Mouse (Mus musculus) hindbrain, embryonic 16.5 days (tissue): ENCODE measurements around the gene Slc12a6. TPM values are rescaled to one million over a fixed set of nuclear protein-coding genes. Genes with fewer than 3 reads are reported as not detected.

ENCODE experiments used
- ATAC-seq: fragments of 200-750 bp; cut with Nextera tagmentation; 2 replicates; pipeline ENCODE4 v1.8.0; 2017; ENCODE audit warnings: moderate TSS enrichment, moderate library complexity
- H3K27ac ChIP-seq: fragments of 300-500 bp; sonication (generic); 2 replicates; pipeline ENCODE4 v1.5.1; 2014; ENCODE audit warnings: low read depth, mild to moderate bottlenecking, control low read depth, low read length, moderate library complexity
- H3K27me3 ChIP-seq: fragments of 300-500 bp; sonication (generic); replicated peaks from 2 replicates; pipeline ENCODE4 v1.6.1; 2014; ENCODE audit warnings: low read length; ENCODE audit not compliant: control insufficient read depth, insufficient read depth
- H3K36me3 ChIP-seq: fragments of 300-500 bp; sonication (generic); 2 replicates; pipeline ENCODE4 v1.6.1; 2014; ENCODE audit warnings: mild to moderate bottlenecking, low read length, moderate library complexity, mixed read lengths; ENCODE audit not compliant: control insufficient read depth, insufficient read depth
- H3K4me1 ChIP-seq: fragments of 300-500 bp; sonication (generic); 2 replicates; pipeline ENCODE4 v1.6.1; 2014; ENCODE audit warnings: low read depth, low read length; ENCODE audit not compliant: control insufficient read depth, insufficient read depth
- H3K4me2 ChIP-seq: fragments of 300-500 bp; sonication (generic); 2 replicates; pipeline ENCODE4 v1.6.1; 2014; ENCODE audit warnings: mild to moderate bottlenecking, low read length, control low read depth, moderate library complexity
- H3K4me3 ChIP-seq: fragments of 300-500 bp; sonication (generic); 2 replicates; pipeline ENCODE4 v1.5.1; 2014; ENCODE audit warnings: mild to moderate bottlenecking, low read length, control low read depth, moderate library complexity
- H3K9ac ChIP-seq: fragments of 300-500 bp; sonication (generic); 2 replicates; pipeline ENCODE4 v1.6.1; 2014; ENCODE audit warnings: low read depth, mild to moderate bottlenecking, control low read depth, low read length, moderate library complexity
- H3K9me3 ChIP-seq: fragments of 300-500 bp; sonication (generic); 2 replicates; pipeline ENCODE4 v1.6.1; 2014; ENCODE audit warnings: mild to moderate bottlenecking, low read length, moderate library complexity; ENCODE audit not compliant: control insufficient read depth
- WGBS: fragments of 180-500 bp; shearing (Covaris S2); extraction: QIAGEN DNeasy Blood & Tissue Kit; methylation state at CpG from one replicate; pipeline ENCODE4 v1.1.7; 2014; 5-methylcytosine and 5-hydroxymethylcytosine counted together
- polyA plus RNA-seq: library from polyadenylated mRNA; unstranded; fragments of >200 nt; fragmentation: Nextera tagmentation; extraction: Ambion mirVana; gene quantifications from 2 replicates; pipeline ENCODE4 v1.2.1, GENCODE M21; 2015

Gene Slc12a6
- polyA plus RNA-seq, 1 experiment from 2014 or later = 14.7 TPM

GRCm38 (mm10) chr2:112296211-112296610 is 30.6 kb downstream of the Slc12a6 start:
- 72% methylated on average over 3 of the region's 3 CpGs for WGBS
- H3K9me3 ChIP-seq = no peaks in the 10 kb centered on the region
- H3K9ac ChIP-seq = no peak overlapping the region
- H3K27ac ChIP-seq = no peak overlapping the region
- no peak overlapping the region for H3K4me2 ChIP-seq
- no peaks in the 10 kb centered on the region for H3K27me3 ChIP-seq
- H3K4me1 ChIP-seq = no peaks in the 10 kb centered on the region
- no peak overlapping the region for H3K4me3 ChIP-seq
- ATAC-seq = no peak
- no peaks in the 10 kb centered on the region for H3K36me3 ChIP-seq

GRCm38 (mm10) chr2:112298221-112298620 is 32.6 kb downstream of the Slc12a6 start:
- no peak for ATAC-seq
- H3K4me2 ChIP-seq = no peak overlapping the region
- no peak overlapping the region for H3K27ac ChIP-seq
- WGBS = 96% methylated on average over 4 of the region's 4 CpGs
- H3K4me1 ChIP-seq = no peaks in the 10 kb centered on the region
- H3K36me3 ChIP-seq = no peaks in the 10 kb centered on the region
- H3K9ac ChIP-seq = no peak overlapping the region
- no peak overlapping the region for H3K4me3 ChIP-seq
- no peaks in the 10 kb centered on the region for H3K9me3 ChIP-seq
- H3K27me3 ChIP-seq = no peaks in the 10 kb centered on the region

DNA sequence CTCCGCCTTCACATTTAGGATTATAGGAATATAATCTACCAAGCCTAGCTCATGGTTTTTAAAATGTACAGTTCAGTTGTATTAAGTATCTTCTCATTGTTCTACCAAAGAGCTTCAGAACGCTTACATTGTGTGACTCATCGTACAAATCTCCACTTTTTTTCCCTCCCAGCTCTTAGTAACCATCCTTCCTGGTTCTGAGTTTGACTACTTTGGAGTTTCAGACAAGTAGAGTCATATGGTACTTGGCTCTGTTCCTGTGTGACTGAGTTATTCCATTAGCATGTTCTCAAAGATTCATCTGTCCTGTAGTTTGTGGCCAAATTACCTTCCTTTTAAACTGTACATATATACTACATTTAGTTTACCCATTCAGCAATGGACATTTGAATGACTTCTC is 43.0 kb downstream of the Slc12a6 start:
- WGBS = 90% methylated on average over 3 of the region's 3 CpGs
- Histone ChIP-seq H3K36me3 (no peaks in the 10 kb centered on the region), H3K9ac (no peak overlapping the region), H3K4me3 (no peak overlapping the region), H3K4me2 (no peak overlapping the region), H3K9me3 (no peaks in the 10 kb centered on the region), H3K4me1 (no peaks in the 10 kb centered on the region), H3K27ac (no peak overlapping the region), H3K27me3 (no peaks in the 10 kb centered on the region)
- ATAC-seq = no peak

DNA sequence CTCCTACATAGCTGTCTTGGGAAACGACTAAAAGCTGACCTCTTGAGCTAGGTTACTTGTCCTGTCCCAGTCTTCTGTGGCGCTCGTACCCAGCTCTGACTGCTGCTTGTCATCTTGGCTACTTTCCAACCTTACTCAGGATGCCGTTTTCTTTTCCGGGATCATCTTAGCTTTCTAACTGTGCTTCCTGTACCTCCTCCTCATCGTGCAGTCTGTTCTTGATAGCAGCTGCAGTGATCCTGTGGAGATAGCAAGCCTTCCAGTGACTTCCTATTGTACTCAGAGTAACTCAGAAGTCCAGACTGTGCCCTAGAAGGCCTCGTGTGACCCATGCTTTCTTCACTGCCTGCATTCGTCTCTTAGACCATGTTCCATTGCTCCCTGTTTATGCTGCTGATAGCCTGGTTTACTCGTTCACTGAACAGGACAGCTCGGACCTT is 43.6 kb downstream of the Slc12a6 start:
- H3K9ac ChIP-seq = no peak overlapping the region
- H3K36me3 ChIP-seq = no peaks in the 10 kb centered on the region
- 70% methylated on average over 10 of the region's 10 CpGs for WGBS
- no peak overlapping the region for H3K4me2 ChIP-seq
- no peaks in the 10 kb centered on the region for H3K9me3 ChIP-seq
- no peaks in the 10 kb centered on the region for H3K4me1 ChIP-seq
- H3K27me3 ChIP-seq = no peaks in the 10 kb centered on the region
- H3K27ac ChIP-seq = no peak overlapping the region
- no peak overlapping the region for H3K4me3 ChIP-seq
- ATAC-seq = no peak

DNA sequence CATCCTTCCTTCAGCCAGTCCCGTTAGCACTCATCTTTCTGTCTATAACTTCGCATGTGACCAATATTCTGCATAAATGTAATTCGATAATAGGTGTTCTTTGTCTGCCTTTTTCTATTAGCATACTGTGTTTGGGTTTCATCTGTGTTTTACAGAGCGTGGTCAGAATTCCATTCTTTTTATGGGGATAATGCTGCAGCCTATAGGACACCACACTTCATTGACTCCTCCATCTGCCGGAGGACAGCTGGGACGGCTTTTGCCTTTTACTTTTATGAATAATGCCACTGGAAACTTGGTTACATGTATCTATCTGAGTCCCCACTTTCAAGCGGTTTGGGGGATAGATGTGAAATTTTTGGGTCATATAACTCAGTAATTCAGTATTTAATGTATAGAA is 50.0 kb downstream of the Slc12a6 start:
- Histone ChIP-seq H3K4me3 (no peak overlapping the region), H3K27me3 (no peaks in the 10 kb centered on the region), H3K9me3 (no peaks in the 10 kb centered on the region), H3K4me1 (no peaks in the 10 kb centered on the region), H3K27ac (no peak overlapping the region), H3K4me2 (no peak overlapping the region), H3K9ac (no peak overlapping the region), H3K36me3 (no peaks in the 10 kb centered on the region)
- no peak for ATAC-seq
- 77% methylated on average over 7 of the region's 7 CpGs for WGBS

GRCm38 (mm10) chr2:112318227-112318626 is 52.6 kb downstream of the Slc12a6 start:
- Histone ChIP-seq H3K27ac (no peak overlapping the region), H3K9me3 (no peaks in the 10 kb centered on the region), H3K36me3 (no peaks in the 10 kb centered on the region), H3K4me3 (no peak overlapping the region), H3K27me3 (no peaks in the 10 kb centered on the region), H3K9ac (no peak overlapping the region), H3K4me2 (no peak overlapping the region), H3K4me1 (no peaks in the 10 kb centered on the region)
- WGBS = 91% methylated on average over 2 of the region's 2 CpGs
- no peak for ATAC-seq

GRCm38 (mm10) chr2:112318905-112319304 is 53.3 kb downstream of the Slc12a6 start:
- ATAC-seq = no peak

GRCm38 (mm10) chr2:112328069-112328777 is 62.6 kb downstream of the Slc12a6 start:
- H3K27ac ChIP-seq = no peak overlapping the region
- H3K9ac ChIP-seq = no peak overlapping the region
- H3K9me3 ChIP-seq = no peaks in the 10 kb centered on the region
- no peaks in the 10 kb centered on the region for H3K4me1 ChIP-seq
- no peak overlapping the region for H3K4me3 ChIP-seq
- no peaks in the 10 kb centered on the region for H3K27me3 ChIP-seq
- no peak for ATAC-seq
- WGBS = 91% methylated on average over 11 of the region's 11 CpGs
- H3K36me3 ChIP-seq = no peaks in the 10 kb centered on the region
- no peak overlapping the region for H3K4me2 ChIP-seq

More at GRCm38 (mm10) chr2:112318905-112319304, 53.3 kb downstream of the Slc12a6 start:
- H3K4me2 ChIP-seq = no peak overlapping the region
- WGBS = 89% methylated on average over 7 of the region's 7 CpGs
- H3K4me3 ChIP-seq = no peak overlapping the region
- no peak overlapping the region for H3K27ac ChIP-seq
- H3K9ac ChIP-seq = no peak overlapping the region
- no peaks in the 10 kb centered on the region for H3K27me3 ChIP-seq
- H3K4me1 ChIP-seq = no peaks in the 10 kb centered on the region
- H3K9me3 ChIP-seq = no peaks in the 10 kb centered on the region
- no peaks in the 10 kb centered on the region for H3K36me3 ChIP-seq

DNA sequence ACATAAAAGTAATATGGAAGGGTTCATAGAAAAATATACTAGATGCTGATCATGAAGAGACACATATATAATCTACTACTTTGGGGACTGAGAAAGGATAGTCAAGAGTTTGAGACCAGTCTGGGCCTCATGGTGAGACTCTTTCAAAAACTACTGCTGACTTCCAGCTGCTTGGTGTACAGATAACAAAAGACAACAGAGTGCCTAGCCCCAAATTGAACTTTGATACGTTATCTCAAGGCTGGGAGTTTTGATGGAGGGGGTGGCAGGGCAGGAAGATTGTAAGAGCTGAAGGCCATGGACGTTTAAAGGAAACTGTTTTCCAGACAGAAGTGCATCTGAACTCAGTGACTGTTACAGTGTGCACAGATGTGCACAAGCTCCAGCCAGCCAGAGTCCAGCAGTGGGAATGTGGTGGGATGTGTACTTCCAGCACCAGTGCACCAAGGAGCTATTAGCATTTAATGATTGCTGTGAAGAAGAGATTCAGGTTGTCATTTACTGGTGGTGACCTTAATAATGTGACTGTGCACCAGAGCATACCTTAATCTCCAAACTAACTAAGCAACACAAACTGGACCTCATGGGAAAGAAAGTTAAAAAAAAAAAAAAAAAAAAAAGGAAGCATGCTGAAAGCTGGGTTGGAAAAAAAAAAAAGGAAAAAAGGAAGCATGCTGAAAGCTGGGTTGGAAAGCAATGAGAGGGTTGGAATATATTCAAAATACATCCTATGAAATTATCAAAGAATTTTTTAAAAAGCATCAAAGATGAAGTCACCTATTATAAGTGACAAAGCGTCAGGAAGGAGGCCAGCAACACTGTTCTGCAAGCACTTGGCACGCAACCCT is 66.7 kb downstream of the Slc12a6 start:
- Histone ChIP-seq H3K4me1 (no peaks in the 10 kb centered on the region), H3K9ac (no peak overlapping the region), H3K4me2 (no peak overlapping the region), H3K27ac (no peak overlapping the region), H3K4me3 (no peak overlapping the region), H3K36me3 (peaks cover 10% of the 10 kb centered on the region; the same call in 1 of the 2 replicates), H3K9me3 (no peaks in the 10 kb centered on the region), H3K27me3 (no peaks in the 10 kb centered on the region)
- ATAC-seq = no peak
- 76% methylated on average over 4 of the region's 4 CpGs for WGBS
